Mouse (Mus musculus) CH12.LX (cell line): ENCODE results near the gene Cd86.
A peak's percentile ranks its signal among the peaks of the same experiment; 100 is the strongest.

Experiments used
- CTCF ChIP-seq, 2 experiments: IDR thresholded peaks in 1 of 2; conservative IDR thresholded peaks in 1 of 2; 2 replicates each; pipeline ENCODE4 v1.5.1; 2011 to 2012; ENCODE audit warnings: low read depth in 2 of 2, low read length in 2 of 2, improper control_type of control experiment in 1 of 2, inconsistent platforms in 1 of 2, mild to moderate bottlenecking in 1 of 2, moderate library complexity in 1 of 2
- EP300 ChIP-seq: IDR thresholded peaks from 2 replicates; pipeline ENCODE4 v1.6.1; 2011; ENCODE audit warnings: low read length, improper control_type of control experiment
- JUN ChIP-seq: IDR thresholded peaks from 2 replicates; pipeline ENCODE4 v1.6.1; 2011; ENCODE audit warnings: low read depth, mild to moderate bottlenecking, low read length, improper control_type of control experiment, moderate library complexity; ENCODE audit not compliant: insufficient read depth
- KAT2A ChIP-seq: IDR thresholded peaks from 2 replicates; pipeline ENCODE4 v1.6.1; 2012; ENCODE audit warnings: low read length, improper control_type of control experiment, inconsistent platforms; ENCODE audit not compliant: insufficient replicate concordance
- MAZ ChIP-seq: IDR thresholded peaks from 2 replicates; pipeline ENCODE4 v1.6.1; 2012; ENCODE audit warnings: low read depth, mild to moderate bottlenecking, inconsistent platforms, low read length, improper control_type of control experiment, moderate library complexity
- MYC ChIP-seq: IDR thresholded peaks from 2 replicates; pipeline ENCODE4 v1.6.1; 2011; ENCODE audit warnings: low read depth, mild to moderate bottlenecking, improper control_type of control experiment, low read length
- NELFE ChIP-seq: IDR thresholded peaks from 2 replicates; pipeline ENCODE4 v1.6.1; 2011; ENCODE audit warnings: low read depth, low read length, improper control_type of control experiment
- POLR2A ChIP-seq: IDR thresholded peaks from 2 replicates; pipeline ENCODE4 v1.6.1; 2011; ENCODE audit warnings: low read depth, mild to moderate bottlenecking, improper control_type of control experiment, low read length
- SIN3A ChIP-seq: IDR thresholded peaks from 2 replicates; pipeline ENCODE4 v1.6.1; 2012; ENCODE audit warnings: low read length, improper control_type of control experiment, inconsistent platforms
- TBP ChIP-seq: conservative IDR thresholded peaks from 2 replicates; pipeline ENCODE4 v1.6.1; 2011; ENCODE audit warnings: low read depth, low read length, improper control_type of control experiment
- UBTF ChIP-seq: IDR thresholded peaks from 2 replicates; pipeline ENCODE4 v1.6.1; 2012; ENCODE audit warnings: low read depth, mild to moderate bottlenecking, inconsistent platforms, low read length, improper control_type of control experiment, moderate library complexity
- ZNF384 ChIP-seq: IDR thresholded peaks from 2 replicates; pipeline ENCODE4 v1.6.1; 2012; ENCODE audit warnings: low read depth, low read length, improper control_type of control experiment, inconsistent platforms

DNA sequence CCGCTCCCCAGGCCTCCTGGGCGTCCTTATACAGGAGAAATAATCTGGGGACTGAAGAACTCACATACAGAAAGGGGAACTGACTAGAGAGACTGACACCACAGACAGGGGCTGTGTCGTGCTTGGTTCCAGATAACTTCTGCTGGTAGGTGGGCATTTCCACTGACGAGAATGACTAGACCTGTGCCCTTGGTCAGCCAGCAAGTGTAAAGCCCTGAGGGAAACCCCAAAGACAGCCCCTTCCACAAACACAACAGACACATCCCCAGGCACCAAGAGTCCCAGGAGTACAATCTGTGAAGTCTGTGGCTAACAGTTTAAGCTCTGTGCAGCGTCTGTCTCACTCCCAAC, 23.2 kb downstream of the Cd86 start:
- no peak for TF ChIP-seq CTCF (conservative IDR thresholded peaks at IDR 0.05 in 1 of 2, IDR thresholded peaks at IDR 0.05 in 1 of 2; ENCODE audit: low read depth in 2 of 2, low read length in 2 of 2)
- TF ChIP-seq KAT2A = no peak
- TF ChIP-seq SIN3A = peak; percentile 55
- TF ChIP-seq EP300 = peak; percentile 83
- TF ChIP-seq POLR2A = peak; percentile 55
- TF ChIP-seq NELFE = no peak
- no peak for TF ChIP-seq JUN
- TF ChIP-seq ZNF384 = no peak
- TF ChIP-seq TBP = peak; percentile 74
- peak; percentile 54; the same call in 1 of the 2 replicates for TF ChIP-seq MAZ
- peak; percentile 79; the same call in 1 of the 2 replicates for TF ChIP-seq UBTF
- TF ChIP-seq MYC = peak; percentile 6; the same call in 1 of the 2 replicates
